In the genomic region with DNA sequence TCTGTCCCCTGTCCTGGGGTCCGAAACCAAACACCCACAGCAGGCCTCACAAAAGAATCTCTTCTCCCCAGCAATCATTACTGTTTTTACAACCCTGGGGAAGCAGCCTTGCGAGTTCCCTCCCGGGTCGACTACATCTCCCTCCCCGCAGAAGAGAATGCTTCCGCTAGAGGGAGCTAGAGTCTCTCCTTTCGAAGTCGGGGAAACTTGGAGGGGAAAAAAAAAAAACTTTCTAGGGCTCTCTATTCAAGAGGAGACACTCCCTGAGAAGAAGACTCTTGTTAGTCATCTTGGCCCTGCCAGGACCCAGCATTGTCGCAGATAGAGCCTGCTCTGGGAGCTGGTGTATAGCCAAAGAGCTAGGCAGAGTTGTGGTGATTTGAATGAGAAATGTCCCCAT, we compare ENCODE assay signal across 9 mouse cellular contexts. TPM values are rescaled to one million over a fixed set of nuclear protein-coding genes. Genes with fewer than 3 reads are reported as not detected.
A peak's percentile ranks its signal among the peaks of the same experiment; 100 is the strongest.
DNase-seq lines count a peak whose midpoint lies in the region; ATAC-seq and TF ChIP-seq lines count a peak whose summit lies in the region.
"Had no signal": no experiment of that assay in that cellular context is flagged by ENCODE, and none has a peak within 500 bp of the region (broad histone marks: within the 10 kb centered on the region; RNA-seq: fewer than 3 reads in every experiment).

No protein-coding gene starts in this region.

- H3K27ac ChIP-seq in hindbrain, embryonic 14.5 days, result no peak overlapping the region
- H3K27ac ChIP-seq in hindbrain, embryonic 16.5 days (ENCODE audit: low read depth, low read length), result no peak overlapping the region
- no peak overlapping the region for H3K27ac ChIP-seq in ES-E14 (ENCODE audit: insufficient read depth, low read depth, low read length, poor library complexity, severe bottlenecking)
- H3K27ac ChIP-seq in limb, embryonic 10.5 days, result no peak overlapping the region
- H3K27ac ChIP-seq: neural tube, embryonic 12.5 days had no signal

- no peaks in the 10 kb centered on the region for H3K9me3 ChIP-seq in hindbrain, embryonic 14.5 days (ENCODE audit: control insufficient read depth, low read length)
- H3K9me3 ChIP-seq in hindbrain, embryonic 16.5 days (ENCODE audit: control insufficient read depth, low read length), result no peaks in the 10 kb centered on the region
- H3K9me3 ChIP-seq in ES-E14 (ENCODE audit: control insufficient read depth, insufficient read depth, low read depth, low read length), result no peaks in the 10 kb centered on the region
- H3K9me3 ChIP-seq in limb, embryonic 10.5 days (replicated peaks), result no peaks in the 10 kb centered on the region
- H3K9me3 ChIP-seq: neural tube, embryonic 12.5 days had no signal

- no peaks in the 10 kb centered on the region for H3K36me3 ChIP-seq in hindbrain, embryonic 14.5 days (replicated peaks; ENCODE audit: control insufficient read depth, insufficient read depth)
- no peaks in the 10 kb centered on the region for H3K36me3 ChIP-seq in hindbrain, embryonic 16.5 days (ENCODE audit: control insufficient read depth, insufficient read depth, low read length)
- H3K36me3 ChIP-seq in ES-E14 (ENCODE audit: control insufficient read depth, insufficient read depth, low read length, poor library complexity, severe bottlenecking), result no peaks in the 10 kb centered on the region
- H3K36me3 ChIP-seq in limb, embryonic 10.5 days, result no peaks in the 10 kb centered on the region
- H3K36me3 ChIP-seq: neural tube, embryonic 12.5 days had no signal

- no peak overlapping the region for H3K4me3 ChIP-seq in hindbrain, embryonic 14.5 days (replicated peaks; ENCODE audit: low read length)
- no peak overlapping the region for H3K4me3 ChIP-seq in hindbrain, embryonic 16.5 days (ENCODE audit: low read length)
- H3K4me3 ChIP-seq in ES-E14 (ENCODE audit: insufficient read depth in 1 of 2, low read depth in 1 of 2, low read length in 2 of 2, poor library complexity in 1 of 2, severe bottlenecking in 1 of 2), result 0 out of 4 replicates have a peak overlapping the region, but pooled peaks of 1 of the 2 experiments have one; percentile 31
- no peak overlapping the region for H3K4me3 ChIP-seq in limb, embryonic 10.5 days
- H3K4me3 ChIP-seq: neural tube, embryonic 12.5 days had no signal

- no peaks in the 10 kb centered on the region for H3K4me1 ChIP-seq in hindbrain, embryonic 14.5 days (replicated peaks; ENCODE audit: control insufficient read depth, insufficient read depth, low read length)
- no peaks in the 10 kb centered on the region for H3K4me1 ChIP-seq in hindbrain, embryonic 16.5 days (ENCODE audit: control insufficient read depth, insufficient read depth, low read depth, low read length)
- peaks cover 6 to 21% of the 10 kb centered on the region in 2 experiments; a peak in 2 of 4 replicates for H3K4me1 ChIP-seq in ES-E14 (ENCODE audit: control insufficient read depth in 2 of 2, insufficient read depth in 2 of 2, low read length in 2 of 2, poor library complexity in 1 of 2)
- H3K4me1 ChIP-seq in limb, embryonic 10.5 days, result peaks cover 34% of the 10 kb centered on the region
- H3K4me1 ChIP-seq: neural tube, embryonic 12.5 days had no signal

- no peak overlapping the region for H3K9ac ChIP-seq in hindbrain, embryonic 14.5 days
- no peak overlapping the region for H3K9ac ChIP-seq in hindbrain, embryonic 16.5 days (ENCODE audit: low read depth, low read length)
- H3K9ac ChIP-seq in ES-E14 (ENCODE audit: insufficient read depth, low read depth, low read length, poor library complexity, severe bottlenecking), result no peak overlapping the region
- H3K9ac ChIP-seq: neural tube, embryonic 12.5 days had no signal

- in situ Hi-C loops in ES-E14 (cut with MboI; ENCODE audit: low sequenced_read_pairs in 2 of 2, unreplicated experiment in 2 of 2), result loop anchor here in 1 of 2 experiments (5.0 kb wide), 1 partner anchor 53 kb away; no protein-coding TSS in a partner anchor

- 0% methylated on average over 9 of the region's 9 CpGs for WGBS in hindbrain, embryonic 14.5 days
- 0% methylated on average over 9 of the region's 9 CpGs for WGBS in hindbrain, embryonic 16.5 days
- under 1% methylated on average over 9 of the region's 9 CpGs for WGBS in limb, embryonic 10.5 days

- no peak for ATAC-seq in hindbrain, embryonic 14.5 days (ENCODE audit: low FRiP score)
- ATAC-seq in hindbrain, embryonic 16.5 days, result no peak

- DNase-seq in hindbrain, embryonic 14.5 days (ENCODE audit: low spot score), result peak; percentile 85
- peak; percentile 60 to 61 for DNase-seq in B cell, adult 2 months
- no peak for DNase-seq in ES-E14 (ENCODE audit: low read depth, low spot score)
- DNase-seq in embryo, embryonic 10 days (ENCODE audit: low spot score), result peak; percentile 86
- peak; percentile 74 for DNase-seq in limb, embryonic 10.5 days (ENCODE audit: low spot score)
- DNase-seq in skeletal muscle tissue, adult 2 months (ENCODE audit: low read depth, low spot score), result peak; percentile 55

- H3K27me3 ChIP-seq in hindbrain, embryonic 14.5 days (ENCODE audit: control insufficient read depth, insufficient read depth, low read length), result peaks cover 96% of the 10 kb centered on the region
- H3K27me3 ChIP-seq in hindbrain, embryonic 16.5 days (replicated peaks; ENCODE audit: control insufficient read depth, insufficient read depth, low read length), result peaks cover 86% of the 10 kb centered on the region
- peaks cover 98% of the 10 kb centered on the region for H3K27me3 ChIP-seq in limb, embryonic 10.5 days (ENCODE audit: low read depth, poor library complexity, severe bottlenecking)

- H3K4me2 ChIP-seq in hindbrain, embryonic 14.5 days (replicated peaks), result no peak overlapping the region
- no peak overlapping the region for H3K4me2 ChIP-seq in hindbrain, embryonic 16.5 days (ENCODE audit: low read length)
- H3K4me2 ChIP-seq: neural tube, embryonic 12.5 days had no signal

TF ChIP-seq in ES-E14, 5 proteins besides CTCF, POLR2A, EP300 and RAD21:
- TF ChIP-seq MAFK (IDR thresholded peaks at IDR 0.05; ENCODE audit: insufficient read depth, low read depth, low read length), result no peak
- TF ChIP-seq ZNF384 (IDR thresholded peaks at IDR 0.05; ENCODE audit: low read depth, low read length), result peak; percentile 95
- peak; percentile 47; the same call in 1 of the 2 replicates for TF ChIP-seq ZC3H11A (IDR thresholded peaks at IDR 0.05; ENCODE audit: borderline replicate concordance, low read depth, low read length)

RNA-seq across cellular contexts. Expression of gene Cd207, which starts 16.2 kb away (rescaled TPM):
- polyA plus RNA-seq in hindbrain, embryonic 14.5 days (2014; fragmentation: Nextera tagmentation; extraction: Ambion mirVana), result not detected in 2 replicates
- polyA plus RNA-seq in hindbrain, embryonic 16.5 days (2015; fragmentation: Nextera tagmentation; extraction: Ambion mirVana), result not detected in 2 replicates
- total RNA-seq in ES-E14 (2012; rRNA removed), result not detected in 2 replicates
- not detected in 2 replicates for polyA plus RNA-seq in limb, embryonic 10.5 days (2016; fragmentation: Nextera tagmentation; extraction: Ambion mirVana)
- polyA plus RNA-seq: neural tube, embryonic 12.5 days had no signal

RNA-seq across cellular contexts. Expression of gene Vax2, which starts 17.2 kb away (rescaled TPM):
- not detected in 2 replicates for polyA plus RNA-seq in hindbrain, embryonic 14.5 days (2014; fragmentation: Nextera tagmentation; extraction: Ambion mirVana)
- polyA plus RNA-seq in hindbrain, embryonic 16.5 days (2015; fragmentation: Nextera tagmentation; extraction: Ambion mirVana), result not detected in 2 replicates
- 0.69 and 2.1 TPM in 2 replicates for total RNA-seq in ES-E14 (2012; rRNA removed)
- 6.3 and 10.7 TPM in 2 replicates for polyA plus RNA-seq in limb, embryonic 10.5 days (2016; fragmentation: Nextera tagmentation; extraction: Ambion mirVana)
- polyA plus RNA-seq: heart, embryonic 14.5 days had no signal

RNA-seq across cellular contexts. Expression of gene Clec4f, which starts 37.8 kb away (rescaled TPM):
- not detected in 2 replicates for polyA plus RNA-seq in hindbrain, embryonic 14.5 days (2014; fragmentation: Nextera tagmentation; extraction: Ambion mirVana)
- polyA plus RNA-seq in hindbrain, embryonic 16.5 days (2015; fragmentation: Nextera tagmentation; extraction: Ambion mirVana), result not detected in 2 replicates
- total RNA-seq in ES-E14 (2012; rRNA removed), result not detected in 2 replicates
- not detected in 2 replicates for polyA plus RNA-seq in limb, embryonic 10.5 days (2016; fragmentation: Nextera tagmentation; extraction: Ambion mirVana)
- polyA plus RNA-seq: neural tube, embryonic 12.5 days had no signal

RNA-seq across cellular contexts. Expression of gene Atp6v1b1, which starts 49.0 kb away (rescaled TPM):
- polyA plus RNA-seq in hindbrain, embryonic 14.5 days (2014; fragmentation: Nextera tagmentation; extraction: Ambion mirVana), result not detected in 2 replicates
- polyA plus RNA-seq in hindbrain, embryonic 16.5 days (2015; fragmentation: Nextera tagmentation; extraction: Ambion mirVana), result 0.14 TPM in 1 of 2 replicates, not detected in the other
- not detected in 2 replicates for total RNA-seq in ES-E14 (2012; rRNA removed)
- polyA plus RNA-seq in limb, embryonic 10.5 days (2016; fragmentation: Nextera tagmentation; extraction: Ambion mirVana), result not detected in 2 replicates
- polyA plus RNA-seq: heart, embryonic 14.5 days; neural tube, embryonic 12.5 days had no signal
